Mouse (Mus musculus) testis, adult 2 months (tissue): ENCODE data around the gene Cyb5rl. TPM values are rescaled to one million over a fixed set of nuclear protein-coding genes. Genes with fewer than 3 reads are reported as not detected.

Source experiments
- H3K27ac ChIP-seq: fragments of 200-500 bp; 2 replicates; pipeline ENCODE4 v1.5.1; 2012; ENCODE audit warnings: low read depth, low read length; ENCODE audit not compliant: control insufficient read depth, insufficient read depth
- H3K27me3 ChIP-seq: fragments of 200-500 bp; 2 replicates; pipeline ENCODE4 v1.6.1; 2012; ENCODE audit warnings: mild to moderate bottlenecking, low read length, moderate library complexity; ENCODE audit not compliant: control insufficient read depth, insufficient read depth
- H3K36me3 ChIP-seq: fragments of 200-500 bp; 2 replicates; pipeline ENCODE4 v1.6.1; 2012; ENCODE audit warnings: mild to moderate bottlenecking, low read length; ENCODE audit not compliant: control insufficient read depth, insufficient read depth
- H3K4me1 ChIP-seq: fragments of 200-500 bp; 2 replicates; pipeline ENCODE4 v1.6.1; 2012; ENCODE audit warnings: low read length; ENCODE audit not compliant: control insufficient read depth, insufficient read depth
- H3K4me3 ChIP-seq: fragments of 200-500 bp; 2 replicates; pipeline ENCODE4 v1.5.1; 2012; ENCODE audit warnings: low read depth, mild to moderate bottlenecking, low read length, moderate library complexity, mixed read lengths; ENCODE audit not compliant: control insufficient read depth
- CTCF ChIP-seq: fragments of 200-500 bp; IDR thresholded peaks from 2 replicates; pipeline ENCODE4 v1.5.1; 2012; ENCODE audit warnings: low read depth, mild to moderate bottlenecking, inconsistent platforms, low read length, moderate library complexity; ENCODE audit not compliant: control insufficient read depth, insufficient read depth, insufficient replicate concordance
- POLR2A ChIP-seq: fragments of 200-500 bp; IDR thresholded peaks from 2 replicates; pipeline ENCODE4 v1.6.1; 2012; ENCODE audit warnings: low read depth, mild to moderate bottlenecking, inconsistent platforms, low read length, moderate library complexity; ENCODE audit not compliant: control insufficient read depth
- polyA plus RNA-seq: library from polyadenylated mRNA; depleted of rRNA; stranded (reverse); fragments of >200 nt; gene quantifications from 2 replicates; pipeline ENCODE4 v1.2.3, GENCODE M21; 2012

The Cyb5rl gene
- polyA plus RNA-seq, 1 experiment, result 5.7 TPM

DNA sequence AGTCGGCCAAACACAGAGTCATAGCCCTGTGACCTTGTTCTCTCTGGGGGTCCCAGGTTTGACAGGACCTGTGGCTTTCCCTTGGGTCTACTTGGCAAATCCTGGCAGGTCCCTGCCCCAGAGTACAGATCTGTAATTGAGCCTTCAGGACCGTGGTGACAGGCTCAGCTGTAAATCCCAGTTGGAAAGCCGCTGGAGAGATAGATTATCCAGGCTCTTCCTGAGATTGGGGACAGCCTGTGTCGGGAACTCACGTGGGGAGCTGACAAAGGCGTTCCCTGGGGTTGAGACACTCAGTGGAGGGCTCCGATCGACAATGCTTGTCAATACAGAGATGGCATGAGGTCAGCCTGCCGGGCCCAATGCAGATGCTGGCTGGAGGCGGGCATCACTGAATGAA is 59.6 kb downstream of the Cyb5rl start:
- TF ChIP-seq CTCF (no peak), POLR2A (no peak)
- Histone ChIP-seq H3K27me3 (no peaks in the 10 kb centered on the region), H3K27ac (no peak overlapping the region), H3K4me3 (no peak overlapping the region), H3K36me3 (no peaks in the 10 kb centered on the region), H3K4me1 (0 out of 2 replicates have a peak, but pooled peaks cover 2% of the 10 kb centered on the region)

DNA sequence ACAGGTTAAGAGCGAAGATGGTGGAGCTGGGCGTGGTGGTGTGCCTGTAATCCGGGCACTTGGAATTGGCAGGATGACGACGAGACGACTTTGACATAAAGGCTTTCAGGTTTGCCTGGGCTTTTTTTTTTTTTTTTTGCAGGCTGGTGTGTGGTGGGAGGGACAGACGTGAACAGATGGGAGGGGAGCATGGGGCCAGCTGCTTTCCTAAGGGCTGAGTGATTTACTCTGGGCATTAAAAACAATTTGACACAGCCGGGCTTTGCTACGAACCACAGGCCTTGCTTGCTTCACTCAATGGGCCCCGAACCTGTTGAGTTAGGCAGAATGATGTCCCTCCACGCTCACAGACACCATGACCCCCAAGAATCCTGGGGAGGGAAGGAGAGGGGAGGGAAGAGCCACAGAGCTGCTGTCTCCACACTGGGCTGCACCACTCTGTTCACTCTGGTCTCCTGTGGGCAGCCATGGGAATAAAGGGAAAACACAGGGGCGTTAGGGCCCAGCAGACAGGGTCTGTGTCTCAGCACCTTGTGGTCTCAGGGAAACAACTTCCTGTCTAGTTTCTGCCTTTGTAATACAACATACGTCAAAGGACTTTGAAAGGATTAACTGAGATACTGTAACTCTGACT is 60.2 kb downstream of the Cyb5rl start:
- no peaks in the 10 kb centered on the region for H3K27me3 ChIP-seq
- H3K27ac ChIP-seq, result no peak overlapping the region
- no peaks in the 10 kb centered on the region for H3K36me3 ChIP-seq
- H3K4me1 ChIP-seq, result 0 out of 2 replicates have a peak, but pooled peaks cover 2% of the 10 kb centered on the region
- TF ChIP-seq CTCF, result no peak
- TF ChIP-seq POLR2A, result no peak
- H3K4me3 ChIP-seq, result no peak overlapping the region

DNA sequence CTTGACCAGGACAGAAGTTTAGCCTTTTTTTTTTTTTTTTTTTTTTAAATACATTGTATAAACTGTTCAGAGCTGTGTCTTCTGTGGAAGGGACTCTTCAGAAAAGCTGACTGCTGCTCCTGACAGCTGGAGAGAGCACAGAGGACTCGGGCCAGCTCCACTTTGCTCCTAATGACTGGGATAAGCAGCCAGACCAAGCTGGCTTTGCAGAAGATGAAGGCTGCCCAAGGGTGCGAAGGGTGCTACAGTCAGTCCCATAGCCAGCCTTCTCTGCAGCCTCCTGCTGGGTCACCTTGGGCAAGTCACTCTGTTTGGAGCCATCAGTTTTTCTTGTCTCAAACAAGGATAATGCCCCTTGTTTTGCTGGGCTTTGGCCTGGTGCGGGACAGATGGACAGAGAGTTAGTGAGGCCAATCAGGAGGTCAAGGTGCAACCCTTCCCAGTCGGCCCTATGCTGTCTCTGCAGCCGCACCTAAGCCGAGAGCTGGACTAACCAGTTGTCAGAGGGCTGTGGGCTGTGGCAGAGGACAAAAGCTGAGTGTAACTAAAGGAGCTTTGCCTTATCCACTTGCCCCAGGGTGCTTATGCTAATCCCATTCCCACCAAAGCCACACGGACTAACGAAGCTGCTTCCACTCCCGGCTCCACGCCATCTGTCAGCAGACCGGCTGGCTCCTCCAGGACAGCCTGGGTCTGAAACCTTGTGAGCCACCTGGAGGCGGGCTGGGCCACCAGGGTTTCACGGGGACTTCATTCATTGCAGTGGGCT is 61.3 kb downstream of the Cyb5rl start:
- H3K36me3 ChIP-seq, result no peaks in the 10 kb centered on the region
- TF ChIP-seq CTCF (no peak), POLR2A (no peak)
- H3K27me3 ChIP-seq, result no peaks in the 10 kb centered on the region
- H3K4me1 ChIP-seq, result 0 out of 2 replicates have a peak, but pooled peaks cover 2% of the 10 kb centered on the region
- H3K27ac ChIP-seq, result no peak overlapping the region
- no peak overlapping the region for H3K4me3 ChIP-seq

DNA sequence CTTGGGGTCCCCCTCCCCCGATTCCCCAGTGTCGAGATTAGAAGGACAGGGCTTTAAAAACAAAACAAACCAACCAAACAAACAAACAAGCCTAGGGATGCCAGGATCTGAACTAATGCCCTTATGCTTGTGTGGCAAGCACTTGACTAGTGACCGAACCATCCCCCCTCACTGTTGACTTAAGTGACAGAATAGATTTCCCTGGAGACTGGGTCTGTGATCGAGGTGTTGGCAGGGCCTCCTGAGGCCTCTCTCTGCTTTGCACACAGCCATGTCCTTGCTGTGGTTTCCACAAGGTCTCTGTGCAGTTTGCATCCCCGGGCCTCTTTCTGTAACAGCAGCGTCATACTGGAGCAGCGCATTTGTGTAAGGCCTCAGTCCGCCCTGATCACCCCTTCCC is 62.6 kb downstream of the Cyb5rl start:
- H3K27ac ChIP-seq, result no peak overlapping the region
- TF ChIP-seq CTCF (no peak), POLR2A (no peak)
- H3K36me3 ChIP-seq, result no peaks in the 10 kb centered on the region
- 0 out of 2 replicates have a peak, but pooled peaks cover 2% of the 10 kb centered on the region for H3K4me1 ChIP-seq
- H3K4me3 ChIP-seq, result no peak overlapping the region
- H3K27me3 ChIP-seq, result no peaks in the 10 kb centered on the region

DNA sequence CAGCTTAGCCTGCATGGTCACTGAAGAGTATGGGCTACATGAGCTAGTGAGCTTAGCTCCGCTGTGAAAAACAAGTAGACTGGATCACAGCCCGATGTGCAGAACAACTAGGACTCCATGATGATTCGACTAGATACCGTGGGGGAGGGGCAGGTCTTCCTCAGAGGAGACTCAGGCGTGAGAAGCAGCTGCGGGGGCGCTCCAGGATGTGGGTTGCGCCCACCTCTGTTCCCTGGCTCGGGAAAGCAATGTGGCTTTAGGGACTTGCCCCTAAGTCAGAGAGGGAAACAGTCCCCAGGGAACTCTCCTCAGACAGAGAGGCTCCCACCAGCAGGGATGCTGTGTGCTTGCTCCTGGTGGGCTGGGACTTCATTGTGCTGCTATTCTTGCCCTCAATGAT is 63.7 kb downstream of the Cyb5rl start:
- no peaks in the 10 kb centered on the region for H3K36me3 ChIP-seq
- H3K4me1 ChIP-seq, result 0 out of 2 replicates have a peak, but pooled peaks cover 2% of the 10 kb centered on the region
- H3K27me3 ChIP-seq, result no peaks in the 10 kb centered on the region
- H3K27ac ChIP-seq, result no peak overlapping the region
- H3K4me3 ChIP-seq, result no peak overlapping the region
- TF ChIP-seq CTCF (no peak), POLR2A (no peak)

DNA sequence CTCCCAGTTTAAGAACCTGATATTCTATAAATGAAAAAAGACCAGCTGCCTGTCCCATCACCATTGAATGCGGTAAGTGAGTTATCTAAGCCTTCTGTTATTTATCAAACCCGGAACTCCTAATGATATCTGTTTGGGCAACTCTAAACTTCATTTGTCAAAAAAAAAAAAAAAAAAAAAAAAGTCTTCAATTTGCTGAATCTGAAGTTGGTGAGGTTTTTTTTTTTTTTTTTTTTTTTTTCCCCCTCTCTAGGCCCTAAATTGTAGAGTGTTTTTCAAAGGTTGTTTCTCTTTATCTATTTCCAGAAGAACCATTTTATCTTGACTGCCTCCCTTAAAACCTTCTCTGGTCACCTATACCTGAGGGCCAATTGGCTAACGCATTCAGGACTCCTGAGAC is 68.1 kb downstream of the Cyb5rl start:
- no peak for TF ChIP-seq POLR2A
- no peak for TF ChIP-seq CTCF
- Histone ChIP-seq H3K27ac (no peak overlapping the region), H3K4me1 (no peaks in the 10 kb centered on the region), H3K27me3 (no peaks in the 10 kb centered on the region), H3K36me3 (no peaks in the 10 kb centered on the region), H3K4me3 (no peak overlapping the region)

DNA sequence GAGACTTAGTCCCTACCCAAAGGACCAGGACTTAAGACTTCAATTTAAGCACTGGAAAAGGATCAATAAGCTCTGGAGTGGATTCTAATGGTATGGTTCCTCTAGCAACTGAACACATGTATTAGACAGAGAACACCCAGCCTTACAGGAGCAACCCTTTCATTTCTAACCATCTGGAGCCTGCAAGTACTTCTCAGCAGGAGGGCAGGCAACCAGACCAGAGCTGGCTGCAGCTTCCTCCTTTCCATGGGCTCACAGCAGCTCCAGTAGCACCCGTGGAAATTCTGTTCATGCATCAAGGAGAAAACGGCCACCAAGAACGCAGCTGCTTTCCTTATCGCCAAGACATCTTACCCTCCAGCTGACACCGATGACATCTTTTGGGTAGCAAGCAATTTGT is 68.9 kb downstream of the Cyb5rl start:
- Histone ChIP-seq H3K4me3 (no peak overlapping the region), H3K27ac (no peak overlapping the region), H3K27me3 (no peaks in the 10 kb centered on the region), H3K4me1 (no peaks in the 10 kb centered on the region), H3K36me3 (no peaks in the 10 kb centered on the region)
- no peak for TF ChIP-seq CTCF
- TF ChIP-seq POLR2A, result no peak
